Mouse (Mus musculus) testis, postnatal 14 days (tissue): ENCODE measurements around the gene Kdm4c.
"Not testable (repeated sequence)": the region's sequence is repeated elsewhere in the genome, so short reads cannot be mapped to it uniquely, and the experiment has no call there.

ENCODE experiments used
- DNase-seq: peaks from one replicate; pipeline ENCODE4 v3.0.0; 2021; ENCODE audit warnings: low spot score

The Kdm4c gene

DNA sequence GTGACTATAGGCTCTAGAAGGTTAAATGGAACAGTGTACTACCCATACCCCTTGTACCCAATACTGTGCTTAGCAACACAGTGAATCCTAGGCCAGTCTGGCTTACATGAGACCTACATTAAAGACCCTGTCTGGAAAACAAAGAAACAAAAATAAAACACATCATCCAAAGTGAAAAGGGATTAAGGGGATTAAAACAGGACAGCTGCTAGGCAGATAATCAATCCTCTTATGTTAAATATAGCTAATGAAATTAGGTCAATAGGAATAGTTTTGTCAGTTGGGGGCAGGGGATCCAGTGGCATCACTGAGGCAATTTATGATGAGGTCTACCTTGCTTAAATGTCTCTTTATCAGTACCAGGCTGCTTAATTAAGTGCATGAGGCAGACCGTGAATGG is at the start of gene Kdm4c:
Gene Kdm4c (plus strand): TSS at position 322 of the 400 bp plus-strand sequence.
- DNase-seq = no peak

DNA sequence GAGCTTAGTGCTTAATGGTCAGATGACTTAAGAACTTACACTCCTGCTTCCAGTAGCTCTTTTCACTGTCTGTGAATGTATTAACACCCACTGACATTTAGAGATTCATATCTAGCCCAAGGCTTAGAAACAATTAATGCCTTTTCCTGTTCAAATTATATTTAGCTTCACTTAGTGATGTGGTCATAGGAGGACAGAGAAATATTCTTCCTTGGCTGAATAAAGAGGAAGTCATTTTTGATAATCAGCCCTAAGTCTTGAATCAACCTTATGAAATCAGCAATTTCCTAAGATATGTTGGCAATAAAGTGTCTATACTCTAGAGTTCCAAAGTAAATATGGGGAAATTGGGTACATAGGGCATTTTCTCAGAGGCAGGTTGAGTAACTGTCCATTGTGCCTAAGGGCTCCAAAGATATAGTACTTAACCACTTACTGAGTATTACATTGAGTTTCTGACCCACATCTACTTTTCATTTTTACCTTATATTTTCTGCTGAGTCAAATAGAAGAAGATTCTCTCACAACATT is 41.0 kb upstream of the Kdm4c start:
- DNase-seq = no peak

DNA sequence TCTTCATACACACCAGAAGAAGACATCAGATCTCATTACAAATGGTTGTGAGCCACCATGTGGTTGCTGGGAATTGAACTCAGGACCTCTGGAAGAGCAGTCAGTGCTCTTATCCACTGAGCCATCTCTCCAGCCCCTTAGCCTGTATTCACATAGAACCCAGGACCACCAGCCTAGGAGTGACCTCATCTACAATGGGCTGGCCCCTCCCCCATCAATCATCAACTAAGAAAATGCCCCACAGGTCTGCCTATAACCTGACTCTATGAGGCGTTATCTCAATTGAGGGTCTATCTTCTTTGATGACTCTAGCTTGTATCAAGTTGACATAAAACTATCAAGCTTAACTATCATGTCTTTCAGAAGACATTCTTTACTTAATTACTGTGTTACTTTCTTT is 20.5 kb upstream of the Kdm4c start:
- not testable (repeated sequence) for DNase-seq

DNA sequence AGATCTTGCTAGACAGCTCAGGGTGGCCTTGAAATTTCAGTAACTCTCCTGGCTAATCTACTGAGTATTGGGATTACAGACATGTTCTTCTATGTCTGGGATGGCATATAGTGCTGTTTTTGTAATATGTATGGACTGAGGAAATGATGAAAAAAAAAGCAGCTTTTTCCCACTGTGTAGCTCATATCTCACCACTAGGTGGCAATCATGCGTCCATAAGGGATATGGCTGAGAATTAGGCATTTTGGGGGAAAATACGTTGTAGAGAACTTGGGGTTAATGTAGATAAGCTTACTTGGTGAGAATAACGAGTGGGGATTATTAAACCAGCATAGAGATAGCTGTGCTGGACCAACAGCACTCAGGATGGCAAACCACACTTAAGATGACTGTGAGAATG is 19.9 kb upstream of the Kdm4c start:
- no peak for DNase-seq

DNA sequence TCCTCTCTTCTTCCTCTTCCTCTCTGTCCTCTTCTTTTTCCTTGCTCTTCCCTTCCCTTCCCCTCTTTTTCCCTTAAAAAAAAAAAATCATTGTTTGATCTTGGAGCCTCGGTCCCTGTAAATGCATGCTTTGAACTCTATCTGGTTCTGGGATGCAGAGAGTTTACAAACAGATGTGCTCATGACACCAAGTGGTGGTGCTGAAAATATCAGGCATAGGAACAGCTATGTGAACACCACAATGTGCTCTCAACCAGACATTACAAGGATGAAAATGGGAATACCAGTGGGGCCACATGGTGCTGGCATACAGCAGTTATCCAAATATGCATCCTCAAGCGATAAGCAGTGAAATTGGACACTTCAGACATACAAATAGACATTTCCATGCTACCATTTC is 18.1 kb upstream of the Kdm4c start:
- no peak for DNase-seq

DNA sequence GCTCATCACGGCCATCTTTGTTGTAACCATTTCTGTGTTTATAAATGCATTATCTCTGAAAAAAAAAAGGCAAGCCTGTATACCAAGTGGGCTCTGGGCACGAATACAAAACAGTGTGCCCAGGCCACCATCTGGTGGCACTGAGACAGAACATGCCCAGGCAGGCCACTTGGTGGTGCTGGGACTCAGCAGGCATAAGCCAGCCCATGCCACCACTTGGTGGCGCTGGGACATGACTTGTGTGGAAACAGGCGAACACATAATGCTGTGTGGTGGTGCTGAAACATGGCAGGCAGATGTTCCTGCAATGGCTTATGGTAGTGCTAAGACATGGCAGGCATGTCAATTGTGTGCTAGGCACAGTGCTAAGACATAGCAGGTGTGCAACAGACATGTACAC is 11.3 kb upstream of the Kdm4c start:
- DNase-seq = no peak

DNA sequence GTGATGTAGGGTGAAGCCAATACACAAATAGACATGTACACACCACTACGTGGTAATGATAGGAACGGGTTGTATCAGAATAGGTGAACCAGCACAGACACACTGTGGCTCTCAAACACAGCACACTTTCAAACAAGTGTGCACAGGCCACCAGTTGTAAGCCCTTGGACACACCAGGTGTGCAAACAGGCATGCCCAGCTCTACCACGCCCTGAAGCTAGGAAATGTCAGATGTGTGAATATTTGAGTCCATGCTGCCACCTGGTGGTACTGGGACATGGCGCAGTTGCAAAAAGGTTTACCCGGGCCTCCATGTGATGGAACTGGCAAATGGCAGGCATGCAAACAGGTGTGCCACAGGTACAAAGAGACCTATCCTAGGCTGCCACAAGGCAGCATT is 10.9 kb upstream of the Kdm4c start:
- DNase-seq = no peak

DNA sequence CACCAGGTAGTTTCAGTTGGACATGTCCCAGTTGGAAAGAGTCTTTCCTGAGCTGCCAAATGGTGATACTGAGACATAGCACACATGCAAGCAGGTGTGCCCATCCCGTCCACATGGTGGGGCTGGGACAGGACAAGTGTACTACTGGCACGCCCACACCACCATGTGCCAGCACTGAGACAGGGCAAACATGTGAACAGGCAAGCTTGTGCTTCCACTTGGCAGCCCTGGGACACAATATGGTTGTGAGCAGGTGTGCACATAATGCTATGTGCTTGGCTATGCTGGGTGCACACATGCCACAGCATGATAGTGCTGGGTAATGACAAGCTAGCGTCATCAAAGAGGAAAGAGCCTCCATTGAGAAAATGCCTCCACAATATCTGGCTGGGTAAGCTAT is 8.8 kb upstream of the Kdm4c start:
- DNase-seq = no peak

DNA sequence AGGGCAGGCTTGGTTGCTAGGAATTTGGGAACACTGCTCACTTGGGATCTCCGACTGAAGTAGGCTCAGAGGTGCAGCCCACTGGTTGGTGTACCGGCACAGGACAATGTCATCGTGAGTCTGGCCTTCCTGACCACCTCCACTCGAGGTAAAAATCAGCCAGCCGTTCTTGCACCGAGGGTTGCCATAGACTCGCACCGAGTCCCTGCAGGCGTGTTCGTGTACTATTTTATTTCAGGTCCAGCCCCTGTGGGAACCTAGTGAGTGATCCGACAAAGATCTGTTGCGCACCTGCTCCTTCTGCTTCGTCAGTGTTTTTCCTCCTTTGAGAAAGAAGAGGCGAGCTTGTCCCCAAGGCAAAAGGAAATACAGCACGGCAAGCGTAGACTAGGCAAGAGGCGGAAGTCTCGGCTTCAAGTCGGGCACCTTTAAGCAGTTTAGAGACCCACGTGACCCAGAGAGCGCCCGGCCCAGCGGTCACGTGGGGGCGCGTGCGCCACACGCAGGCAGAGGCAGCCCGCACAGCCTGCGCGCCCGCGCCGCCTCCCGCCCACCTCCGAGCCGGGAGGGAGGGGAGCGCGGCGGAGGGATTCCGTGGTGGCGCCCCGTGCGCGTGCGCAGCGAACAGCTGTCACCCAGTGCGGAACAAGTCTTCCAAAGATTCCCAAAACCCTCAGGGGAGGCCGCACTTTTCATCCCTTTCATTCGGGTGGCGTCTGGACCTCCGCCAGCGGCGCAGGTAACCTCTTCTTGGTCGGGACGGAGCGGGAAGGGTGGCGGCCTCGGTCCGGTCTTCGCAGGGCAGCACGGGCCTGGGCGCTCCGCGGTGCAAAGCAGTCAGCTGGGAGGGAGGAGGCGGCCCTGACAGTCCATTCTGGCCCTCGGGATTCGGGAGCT is 9.3 kb downstream of the Kdm4c start:
- DNase-seq = peak; percentile 95

DNA sequence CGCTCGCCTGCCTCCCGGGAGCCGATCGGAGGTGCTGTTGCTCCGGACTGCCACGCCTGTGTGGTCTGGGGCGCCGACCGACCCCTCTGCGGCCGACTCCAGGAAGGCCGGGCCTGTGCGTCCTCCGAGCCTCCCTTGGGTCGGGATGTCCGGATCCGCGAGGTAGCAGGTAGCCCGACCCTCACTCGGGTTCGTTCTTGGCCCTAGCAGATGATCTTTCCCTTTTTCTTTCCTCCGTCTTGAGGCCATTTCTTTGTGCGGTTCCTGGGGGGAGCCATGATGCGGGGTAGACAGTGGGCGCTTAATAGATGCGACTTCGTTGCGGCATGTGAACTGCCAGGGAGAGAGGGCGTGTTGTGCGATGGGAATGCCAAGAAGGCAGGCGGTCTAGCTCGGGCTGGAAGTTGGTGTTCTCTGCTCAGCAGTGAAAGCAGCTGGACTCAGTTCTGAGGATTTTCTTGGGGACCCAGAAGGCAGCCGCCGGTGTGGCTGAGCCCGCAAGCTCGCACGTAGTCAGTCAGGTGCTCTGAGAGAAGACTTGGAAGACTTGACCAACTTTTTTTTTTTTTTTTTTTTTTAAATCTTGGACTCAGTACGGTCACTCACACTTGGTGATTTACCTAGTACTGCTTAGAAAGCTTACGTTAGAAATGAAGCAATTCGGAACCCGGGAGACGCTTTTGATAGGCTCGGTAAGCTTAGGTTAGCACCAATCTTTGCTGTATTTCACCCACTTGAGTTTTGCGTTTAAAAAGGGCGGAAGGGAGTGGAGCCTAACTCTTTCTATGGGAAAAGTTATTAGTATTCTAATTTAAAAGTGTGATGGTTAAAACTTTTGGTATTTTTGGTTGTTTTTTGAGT is 10.2 kb downstream of the Kdm4c start:
- peak; percentile 60 for DNase-seq

DNA sequence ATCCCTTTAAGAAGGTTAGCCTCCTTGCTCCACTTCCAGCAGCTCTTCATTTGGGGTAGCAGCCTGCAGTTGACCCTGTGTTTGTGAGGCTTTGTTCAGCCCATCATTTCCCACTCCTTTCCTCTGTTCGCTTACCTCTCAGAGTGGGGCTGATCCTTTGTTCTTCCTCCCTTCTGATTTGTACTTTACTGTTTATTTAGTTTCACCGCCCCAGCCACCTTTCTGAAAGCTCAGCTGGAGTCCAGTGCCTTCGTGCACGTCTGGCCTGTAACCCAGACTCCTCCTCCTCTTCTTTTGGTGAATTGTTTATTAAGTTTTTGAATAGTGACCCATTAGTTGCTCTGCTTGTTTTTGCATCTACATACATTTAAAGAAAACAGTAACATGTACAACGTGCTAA is 15.6 kb downstream of the Kdm4c start:
- DNase-seq = no peak

DNA sequence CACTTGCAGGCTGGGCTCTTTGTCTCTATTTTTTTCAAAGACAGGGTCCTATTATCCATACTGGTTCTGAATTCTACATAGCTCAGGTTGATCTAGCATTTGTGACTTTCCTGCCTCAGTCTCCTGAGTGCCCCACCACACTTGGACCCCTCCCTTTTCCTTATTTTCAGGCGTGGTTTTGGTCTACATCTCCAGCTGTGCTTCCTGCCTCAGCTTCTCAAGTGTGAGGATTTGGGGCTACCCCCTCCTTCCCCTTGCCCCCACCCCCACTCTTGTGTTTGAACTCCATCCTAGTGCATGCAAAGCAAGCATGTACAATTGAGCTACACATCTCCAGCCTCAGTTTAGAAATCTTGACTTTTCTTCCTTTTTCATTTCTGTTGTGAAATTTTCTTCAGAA is 16.2 kb downstream of the Kdm4c start:
- DNase-seq = no peak

DNA sequence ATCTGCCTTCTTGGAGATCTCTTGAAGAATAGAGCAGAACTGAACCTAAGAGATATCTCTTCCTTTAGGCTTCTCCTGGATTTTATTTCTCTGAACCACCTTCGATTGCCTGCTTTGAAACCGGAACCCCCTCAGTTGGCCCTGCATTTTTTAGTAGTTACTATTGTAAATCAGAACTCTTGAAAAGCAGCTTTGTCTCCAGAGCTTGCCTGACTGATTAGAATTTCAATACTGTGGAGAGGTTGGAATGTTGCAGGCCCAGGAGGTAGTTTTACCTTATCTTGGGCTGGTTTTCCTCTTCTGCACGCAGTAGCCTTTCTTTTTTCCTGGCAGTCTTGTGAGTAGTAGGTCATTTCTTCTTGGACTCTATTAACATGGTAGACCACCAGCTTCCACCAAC is 17.0 kb downstream of the Kdm4c start:
- no peak for DNase-seq

DNA sequence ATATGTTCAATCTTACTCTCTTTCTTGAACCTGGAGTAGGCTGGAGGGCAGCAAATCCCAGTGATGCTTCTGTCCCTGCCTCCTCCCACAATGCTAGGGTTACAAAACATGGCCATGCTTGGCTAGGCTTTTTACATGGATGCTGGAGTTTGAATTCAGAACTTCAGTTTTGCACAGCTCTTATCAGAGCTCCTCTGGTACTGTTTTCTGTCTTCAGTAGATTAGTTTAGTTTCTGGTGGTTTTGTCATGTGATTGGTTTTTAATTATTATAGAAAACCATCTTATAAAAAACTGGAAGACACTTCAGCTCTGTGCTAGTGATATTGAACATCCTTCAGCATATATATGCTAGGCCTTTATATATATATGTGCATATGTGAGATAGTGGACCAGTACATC is 19.6 kb downstream of the Kdm4c start:
- no peak for DNase-seq

DNA sequence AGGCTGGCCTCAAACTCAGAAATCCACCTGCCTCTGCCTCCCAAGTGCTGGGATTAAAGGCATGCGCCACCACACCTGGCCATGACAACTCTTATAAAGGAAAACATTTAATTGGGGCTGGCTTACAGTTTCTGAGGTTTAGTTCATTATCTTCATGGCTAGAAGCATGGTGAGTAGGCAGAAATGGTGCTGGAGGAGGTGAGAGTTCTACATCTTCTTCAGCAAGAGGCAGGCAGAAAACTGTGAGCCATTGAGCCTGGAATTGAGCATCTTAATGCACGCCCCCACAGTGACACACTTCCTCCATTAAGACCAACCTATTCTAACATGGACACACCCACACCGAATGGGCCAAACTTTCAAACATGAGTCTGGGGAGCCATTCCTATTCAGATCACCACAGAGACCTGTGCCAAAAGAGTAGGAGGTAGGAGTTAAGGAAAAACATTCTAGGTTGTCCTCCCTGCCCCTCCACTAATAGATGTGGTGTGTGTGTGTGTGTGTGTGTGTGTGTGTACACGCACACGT is 22.2 kb downstream of the Kdm4c start:
- DNase-seq = no peak

DNA sequence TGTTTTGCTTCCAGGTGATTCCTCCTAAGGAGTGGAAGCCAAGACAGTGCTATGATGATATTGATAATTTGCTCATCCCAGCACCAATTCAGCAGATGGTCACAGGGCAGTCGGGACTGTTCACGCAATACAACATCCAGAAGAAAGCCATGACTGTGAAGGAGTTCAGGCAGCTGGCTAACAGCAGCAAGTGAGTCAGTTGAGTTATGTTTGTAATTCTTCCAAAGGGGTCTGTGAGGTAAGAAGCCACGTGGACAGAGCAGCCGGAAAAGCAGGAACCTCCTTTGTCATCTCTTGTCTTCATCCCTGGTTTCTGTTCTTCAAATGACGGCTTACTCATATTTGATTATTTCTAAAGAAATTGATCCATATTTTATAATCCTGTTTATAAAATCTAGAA is 28.9 kb downstream of the Kdm4c start:
- DNase-seq = no peak

DNA sequence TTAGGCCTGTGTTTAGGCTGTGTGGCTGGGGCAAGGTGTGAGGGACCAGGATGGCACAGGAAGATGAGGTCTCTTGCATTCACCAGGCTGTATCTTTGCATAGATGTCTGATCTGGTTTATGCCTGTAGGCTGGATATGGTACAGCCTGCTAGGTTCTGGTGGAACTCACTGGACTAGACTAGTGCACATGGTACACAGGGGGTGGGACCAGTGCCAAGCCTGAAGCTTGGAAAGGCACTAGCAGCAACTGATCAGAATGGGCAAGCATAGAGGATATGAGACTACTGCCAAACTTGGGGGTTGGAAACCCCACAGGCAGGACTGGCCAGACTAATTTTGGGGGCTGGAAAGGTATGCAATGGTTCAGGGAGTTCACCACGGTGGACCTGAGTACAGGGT is 35.2 kb downstream of the Kdm4c start:
- DNase-seq = no peak

DNA sequence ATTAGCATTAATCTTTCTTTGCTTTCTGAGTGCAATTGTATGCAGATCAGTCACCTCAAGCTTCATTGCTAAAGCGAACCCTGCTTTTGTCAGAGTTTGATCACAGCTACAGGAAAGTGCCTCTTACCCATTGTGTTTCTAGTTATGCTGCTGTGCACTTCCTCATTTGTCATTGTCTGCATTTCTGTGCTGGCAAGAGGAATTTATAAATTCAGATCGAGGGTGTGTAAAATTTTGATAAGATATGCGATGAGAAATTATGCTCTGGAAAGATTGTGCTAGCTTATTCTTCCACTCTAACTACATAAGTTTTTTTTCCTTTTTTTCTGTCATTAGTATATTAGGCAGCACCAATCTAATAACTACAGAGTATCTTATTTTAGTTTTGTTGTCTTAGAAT is 37.9 kb downstream of the Kdm4c start:
- DNase-seq = no peak

DNA sequence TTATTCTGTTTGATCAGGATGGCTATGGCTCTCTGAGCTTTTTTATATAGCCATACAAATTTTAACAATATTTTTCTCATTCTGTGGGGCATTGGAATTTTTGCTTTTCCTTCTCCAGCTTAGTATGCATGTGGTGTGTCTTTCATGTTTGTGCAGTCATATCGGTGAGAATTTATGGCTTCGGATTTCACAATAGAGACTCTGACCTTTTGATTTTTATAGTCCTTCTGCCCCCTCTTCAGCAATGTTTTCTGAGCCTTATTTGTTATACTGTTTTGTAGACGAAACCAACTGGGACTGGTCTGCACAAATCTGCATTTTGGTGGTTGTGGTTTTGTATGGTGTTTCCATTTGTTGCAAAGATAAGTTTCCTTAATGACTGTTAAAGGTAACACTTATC is 45.6 kb downstream of the Kdm4c start:
- no peak for DNase-seq

DNA sequence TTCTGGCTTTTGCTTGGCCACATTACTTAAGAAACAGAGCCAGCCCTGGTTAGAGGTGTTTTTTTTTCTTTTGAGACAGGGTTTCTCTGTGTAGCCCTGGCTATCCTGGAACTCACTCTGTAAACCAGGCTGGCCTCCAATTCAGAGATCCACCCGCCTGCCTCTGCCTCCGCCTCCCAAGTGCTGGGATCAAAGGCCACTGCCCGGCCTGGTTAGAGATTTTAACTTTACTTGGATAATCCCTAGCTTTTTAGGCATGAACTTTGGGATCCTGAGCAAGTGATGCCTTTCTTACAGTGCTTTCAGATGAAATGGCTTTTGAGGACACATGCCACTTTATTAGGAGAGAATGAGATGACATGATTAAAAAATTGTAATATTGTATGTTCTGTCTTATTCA is 52.4 kb downstream of the Kdm4c start:
- no peak for DNase-seq

DNA sequence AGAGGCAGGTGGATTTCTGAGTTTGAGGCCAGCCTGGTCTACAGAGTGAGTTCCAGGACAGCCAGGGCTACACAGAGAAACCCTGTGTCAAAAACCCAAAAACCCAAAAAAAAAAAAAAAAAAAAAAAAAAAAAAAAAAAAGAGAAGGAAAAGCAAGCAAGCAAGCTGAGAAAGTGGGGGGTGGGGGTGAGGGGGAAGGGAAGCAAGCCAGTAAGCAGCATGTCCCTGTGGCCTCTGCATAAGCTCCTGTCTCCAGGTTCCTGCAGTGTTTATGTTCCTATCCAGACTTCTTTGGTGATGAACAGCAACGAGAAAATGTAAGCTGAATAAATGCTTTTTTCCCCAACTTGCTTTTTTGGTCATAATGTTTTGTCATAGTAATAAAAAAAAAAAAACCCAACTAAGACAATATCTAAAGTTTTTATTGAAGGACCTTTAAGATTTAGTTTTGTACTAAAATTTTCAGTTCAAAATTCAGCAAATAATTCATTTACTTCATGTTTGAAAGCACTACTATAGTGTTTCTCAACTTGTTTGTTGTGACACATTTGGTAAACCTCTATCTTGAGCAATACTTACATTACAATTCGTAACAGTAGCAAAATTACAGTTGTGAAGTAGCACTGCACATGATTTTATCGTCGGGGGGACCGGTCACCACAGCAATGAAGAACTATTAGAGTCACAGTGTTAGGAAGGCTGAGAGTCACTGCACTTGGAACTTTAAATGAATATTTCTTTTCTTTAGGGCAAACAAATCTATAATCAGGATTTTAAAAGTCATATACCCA is 63.2 kb downstream of the Kdm4c start:
- no peak for DNase-seq

DNA sequence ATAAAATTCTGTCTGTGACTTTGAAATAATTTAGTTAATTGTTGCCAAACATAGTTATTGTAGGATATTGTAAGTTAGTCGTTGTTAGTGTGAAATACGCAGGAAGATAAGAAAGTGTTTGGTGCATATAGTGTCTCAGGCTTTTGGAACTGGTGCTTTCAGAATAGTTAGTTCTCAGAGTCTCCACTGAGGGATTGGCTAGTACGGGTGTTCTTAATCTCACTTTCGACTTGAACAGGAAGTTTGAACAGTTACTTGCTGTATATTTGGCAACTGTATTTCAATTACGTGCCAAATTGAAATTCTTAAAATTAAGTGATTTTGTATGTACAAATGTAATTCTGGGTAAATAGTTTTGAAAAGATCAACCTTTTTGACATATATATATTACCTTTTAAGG is 68.8 kb downstream of the Kdm4c start:
- DNase-seq = no peak
